Mouse (Mus musculus): Measurements from ENCODE around the gene Gm960.

The Gm960 gene

DNA sequence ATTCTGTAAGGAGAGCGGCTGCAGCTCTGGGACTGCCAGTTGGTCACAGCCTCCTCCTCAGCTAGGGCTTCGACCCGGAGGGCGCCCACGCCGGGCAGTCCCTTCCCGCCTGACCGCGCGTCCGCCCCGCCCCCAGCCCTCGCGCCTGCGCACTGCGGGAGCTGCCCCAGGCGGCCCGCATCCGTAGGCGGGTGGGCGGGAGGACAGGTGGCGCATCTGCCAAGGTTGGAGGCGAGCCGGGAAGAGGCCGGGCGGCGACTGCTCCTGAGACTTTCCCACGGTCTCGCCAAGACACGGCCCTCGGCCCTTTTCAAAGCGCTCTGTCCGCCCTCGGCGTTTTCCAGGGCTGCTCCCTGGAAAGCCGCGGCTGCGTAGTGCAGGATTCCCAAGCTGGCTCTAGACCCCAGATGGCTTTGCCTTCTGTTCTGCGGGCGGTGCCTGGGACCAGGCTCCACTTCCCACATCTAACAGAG lies at the start of gene Gm960:
Gene Gm960 (minus strand): TSS at position 464 of the 473 bp plus-strand sequence.
- peak; percentile 54 for DNase-seq (ENCODE audit: low read depth, low spot score)

DNA sequence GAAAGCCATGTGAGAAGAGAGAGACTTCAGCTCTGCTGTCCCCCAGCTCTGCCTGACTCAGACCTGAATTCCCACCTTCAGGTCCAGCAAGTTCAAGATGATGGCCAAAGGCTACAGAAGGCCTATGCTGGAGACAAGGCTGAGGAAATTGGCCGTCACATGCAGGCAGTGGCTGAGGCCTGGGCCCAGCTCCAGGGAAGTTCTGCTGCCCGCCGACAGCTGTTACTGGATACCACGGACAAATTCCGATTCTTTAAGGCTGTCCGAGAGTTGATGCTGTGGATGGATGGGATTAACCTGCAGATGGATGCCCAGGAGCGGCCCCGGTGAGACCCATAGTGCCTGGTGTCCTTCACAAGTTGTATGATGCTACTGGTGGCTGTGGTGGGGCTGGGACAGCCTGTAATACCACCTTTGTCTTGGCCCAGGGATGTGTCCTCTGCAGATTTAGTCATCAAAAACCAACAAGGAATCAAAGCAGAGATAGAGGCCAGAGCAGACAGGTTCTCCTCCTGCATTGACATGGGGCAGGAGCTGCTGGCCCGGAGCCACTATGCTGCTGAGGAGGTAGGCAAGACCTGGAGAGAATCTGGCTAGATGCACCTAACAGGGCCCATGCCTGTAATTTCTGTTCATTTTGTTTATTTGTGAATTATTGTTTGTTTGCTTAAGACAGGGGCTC lies 49.3 kb upstream of the Gm960 start:
- no peak for DNase-seq (ENCODE audit: low read depth, low spot score)

DNA sequence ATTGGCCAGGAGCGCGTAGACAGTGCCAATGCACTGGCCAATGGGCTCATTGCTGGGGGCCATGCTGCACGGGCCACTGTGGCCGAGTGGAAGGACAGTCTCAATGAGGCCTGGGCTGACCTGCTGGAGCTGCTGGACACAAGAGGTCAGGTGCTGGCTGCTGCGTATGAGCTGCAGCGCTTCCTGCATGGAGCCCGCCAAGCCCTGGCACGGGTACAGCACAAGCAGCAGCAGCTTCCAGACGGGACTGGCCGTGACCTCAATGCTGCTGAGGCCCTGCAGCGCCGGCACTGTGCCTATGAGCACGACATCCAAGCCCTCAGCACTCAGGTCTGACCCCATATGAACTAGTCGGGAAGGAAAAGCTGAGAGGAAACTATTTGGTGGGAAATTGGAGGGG lies 48.1 kb upstream of the Gm960 start:
- DNase-seq (ENCODE audit: low read depth, low spot score), result no peak

GRCm38 (mm10) chr19:4745681-4746080 lies 47.2 kb upstream of the Gm960 start:
- no peak for DNase-seq (ENCODE audit: low read depth, low spot score)

DNA sequence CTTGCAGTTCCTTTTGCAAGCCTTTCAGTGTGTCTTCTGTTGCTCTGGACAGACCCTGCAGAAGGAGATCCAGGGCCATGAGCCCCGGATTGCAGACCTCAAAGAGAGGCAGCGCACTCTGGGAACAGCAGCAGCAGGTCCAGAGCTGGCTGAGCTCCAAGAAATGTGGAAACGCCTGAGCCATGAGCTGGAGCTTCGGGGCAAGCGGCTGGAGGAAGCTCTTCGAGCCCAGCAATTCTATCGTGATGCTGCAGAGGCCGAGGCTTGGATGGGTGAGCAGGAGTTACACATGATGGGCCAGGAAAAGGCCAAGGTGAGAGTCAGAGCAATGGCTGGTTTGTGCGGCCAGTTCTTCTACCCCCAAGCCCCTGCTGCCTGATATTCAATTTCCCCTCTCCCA lies 46.6 kb upstream of the Gm960 start:
- DNase-seq (ENCODE audit: low read depth, low spot score), result no peak

- no peak for DNase-seq (ENCODE audit: low read depth, low spot score)
These were observed 45.6 kb upstream of the Gm960 start for GRCm38 (mm10) chr19:4744026-4744425.

GRCm38 (mm10) chr19:4743524-4743923 lies 45.1 kb upstream of the Gm960 start:
- DNase-seq (ENCODE audit: low read depth, low spot score), result peak; percentile 43

DNA sequence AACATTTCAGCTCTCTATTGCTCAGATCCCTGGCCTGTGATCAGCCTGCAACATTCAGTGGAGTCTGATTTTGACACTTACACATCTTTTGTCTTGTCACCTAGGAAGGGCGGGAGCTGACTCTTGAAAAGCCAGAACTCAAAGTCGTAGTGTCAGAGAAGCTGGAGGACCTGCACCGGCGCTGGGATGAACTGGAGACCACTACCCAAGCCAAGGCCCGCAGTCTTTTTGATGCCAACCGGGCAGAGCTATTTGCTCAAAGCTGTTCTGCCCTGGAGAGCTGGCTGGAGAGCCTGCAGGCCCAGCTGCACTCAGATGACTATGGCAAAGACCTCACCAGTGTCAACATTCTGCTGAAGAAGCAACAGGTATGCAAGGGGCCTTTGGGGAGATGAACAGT lies 43.8 kb upstream of the Gm960 start:
- DNase-seq (ENCODE audit: low read depth, low spot score), result no peak

GRCm38 (mm10) chr19:4741482-4741881 lies 43.0 kb upstream of the Gm960 start:
- DNase-seq (ENCODE audit: low read depth, low spot score), result no peak

DNA sequence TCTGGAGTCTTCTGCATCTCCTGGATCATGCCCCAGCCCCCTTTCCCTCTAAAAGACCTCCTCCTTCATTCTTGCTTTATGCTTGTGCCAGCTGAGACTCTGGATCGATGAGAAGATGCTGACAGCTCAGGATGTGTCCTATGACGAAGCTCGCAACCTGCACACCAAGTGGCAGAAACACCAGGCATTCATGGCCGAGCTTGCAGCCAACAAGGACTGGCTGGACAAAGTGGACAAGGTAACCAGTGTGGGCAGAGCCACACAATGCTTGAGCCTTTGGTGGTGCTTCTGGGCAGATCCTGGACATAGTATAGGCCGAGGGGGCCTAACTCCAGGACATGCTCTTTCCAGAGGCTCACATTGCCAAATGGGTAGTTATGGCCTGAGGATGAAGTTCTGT lies 41.3 kb upstream of the Gm960 start:
- DNase-seq (ENCODE audit: low read depth, low spot score), result no peak

- DNase-seq (ENCODE audit: low read depth, low spot score), result no peak
These were observed 40.6 kb upstream of the Gm960 start for GRCm38 (mm10) chr19:4739053-4739452.

GRCm38 (mm10) chr19:4737866-4738265 lies 39.4 kb upstream of the Gm960 start:
- no peak for DNase-seq (ENCODE audit: low read depth, low spot score)

GRCm38 (mm10) chr19:4733052-4733451 lies 34.6 kb upstream of the Gm960 start:
- DNase-seq (ENCODE audit: low read depth, low spot score), result no peak

DNA sequence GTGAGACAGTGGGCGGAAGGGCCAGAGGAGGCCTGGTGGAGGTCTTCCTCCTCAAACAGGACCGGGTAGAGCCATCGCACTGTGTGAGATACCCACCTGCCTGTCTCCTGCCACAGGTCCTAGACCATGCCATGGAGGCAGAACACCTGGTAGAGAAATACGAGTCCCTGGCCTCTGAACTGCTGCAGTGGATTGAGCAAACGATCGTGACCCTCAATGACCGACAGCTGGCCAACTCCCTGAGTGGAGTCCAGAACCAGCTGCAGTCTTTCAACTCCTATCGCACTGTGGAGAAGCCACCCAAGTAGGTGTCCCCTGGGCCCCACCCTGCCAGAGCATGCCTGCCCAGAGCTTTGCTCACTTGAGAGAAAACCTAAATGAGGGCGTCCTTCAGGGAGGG lies 30.7 kb upstream of the Gm960 start:
- DNase-seq (ENCODE audit: low read depth, low spot score), result no peak

DNA sequence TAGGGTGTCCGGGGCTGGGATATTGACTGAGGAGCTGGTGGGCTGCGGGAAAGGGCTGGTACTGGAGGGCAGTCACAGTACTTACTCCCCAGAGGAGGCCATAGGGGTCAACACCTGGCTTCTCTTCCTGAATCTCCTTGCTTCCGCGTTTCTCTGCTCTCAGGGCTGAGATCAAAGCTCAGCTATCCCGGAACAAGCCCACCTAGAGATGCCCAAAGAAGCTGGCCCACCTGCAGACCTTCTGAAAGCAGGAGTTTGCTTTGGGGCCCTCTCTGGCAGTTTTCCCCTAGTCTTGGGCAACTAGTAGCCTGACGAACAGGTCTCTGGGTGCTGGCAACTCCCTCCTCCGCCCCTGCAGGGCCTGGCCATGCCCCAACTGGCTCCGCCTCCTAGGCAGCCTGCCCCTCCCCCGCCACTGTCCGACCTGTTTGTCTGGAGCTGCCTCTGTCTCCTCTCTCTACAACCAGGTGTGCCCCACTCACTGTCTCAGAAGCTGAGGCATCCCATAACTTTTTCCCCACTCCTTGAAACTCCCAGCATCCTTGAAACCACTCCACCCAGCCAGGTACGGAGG lies 22.3 kb upstream of the Gm960 start:
- no peak for DNase-seq (ENCODE audit: low read depth, low spot score)

GRCm38 (mm10) chr19:4720112-4720511 lies 21.6 kb upstream of the Gm960 start:
- DNase-seq (ENCODE audit: low read depth, low spot score), result no peak

GRCm38 (mm10) chr19:4719351-4719764 lies 20.9 kb upstream of the Gm960 start:
- no peak for DNase-seq (ENCODE audit: low read depth, low spot score)

DNA sequence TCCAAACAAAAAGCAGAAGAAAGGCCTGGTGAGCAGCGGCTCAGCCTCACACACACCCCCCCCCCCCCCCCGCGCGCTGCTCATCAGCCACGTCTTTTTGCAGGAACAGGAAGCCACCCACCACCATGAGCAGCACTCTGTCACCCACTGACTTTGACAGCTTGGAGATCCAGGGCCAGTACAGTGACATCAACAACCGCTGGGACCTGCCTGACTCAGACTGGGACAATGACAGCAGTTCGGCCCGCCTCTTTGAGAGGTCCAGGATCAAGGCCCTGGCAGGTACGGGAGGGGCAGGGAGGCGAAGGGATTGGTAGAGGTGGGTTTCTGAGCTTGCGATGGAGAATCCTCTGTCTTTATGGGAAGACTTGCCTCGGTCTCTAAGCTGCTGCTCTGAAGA lies 20.2 kb upstream of the Gm960 start:
- DNase-seq (ENCODE audit: low read depth, low spot score), result peak; percentile 43

DNA sequence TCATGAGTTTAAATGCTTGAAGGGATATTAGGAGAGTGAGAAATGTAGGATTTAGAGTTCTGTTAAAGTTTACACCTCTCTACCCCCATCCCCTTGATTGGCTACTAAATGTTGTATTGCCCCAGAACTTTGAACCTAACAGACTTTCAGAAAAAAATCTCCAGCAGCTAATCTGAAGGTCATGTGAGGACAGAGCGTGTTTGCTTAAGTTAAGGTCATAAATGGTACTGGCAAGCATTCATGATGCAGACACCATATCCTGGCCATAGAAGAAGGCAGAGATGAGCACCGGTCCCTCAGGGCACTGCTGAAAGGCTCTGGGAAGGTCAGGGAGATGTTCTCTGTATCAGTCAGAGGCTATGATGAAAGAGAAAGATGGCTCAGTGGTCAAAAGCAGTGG lies 18.8 kb upstream of the Gm960 start:
- no peak for DNase-seq (ENCODE audit: low read depth, low spot score)

DNA sequence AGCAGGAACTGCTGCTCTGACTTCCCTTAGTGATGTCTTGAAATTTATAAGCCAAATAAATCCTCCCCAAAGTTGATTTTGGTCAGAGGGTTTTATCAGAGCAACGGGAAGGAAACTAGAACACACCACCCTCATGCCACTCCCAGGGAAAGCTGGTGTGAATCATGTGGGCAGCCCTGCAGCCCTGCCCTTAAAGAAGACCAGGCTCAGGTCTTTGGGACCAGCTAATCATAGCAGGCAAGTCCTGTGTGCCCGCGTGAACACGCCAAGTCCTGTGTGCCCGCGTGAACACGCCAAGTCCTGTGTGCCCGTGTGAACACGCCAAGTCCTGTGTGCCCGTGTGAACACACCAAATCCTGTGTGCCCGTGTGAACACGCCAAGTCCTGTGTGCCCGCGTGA lies 18.3 kb upstream of the Gm960 start:
- no peak for DNase-seq (ENCODE audit: low read depth, low spot score)

- no peak for DNase-seq (ENCODE audit: low read depth, low spot score)
These were observed 15.4 kb upstream of the Gm960 start for GRCm38 (mm10) chr19:4713886-4714285.

DNA sequence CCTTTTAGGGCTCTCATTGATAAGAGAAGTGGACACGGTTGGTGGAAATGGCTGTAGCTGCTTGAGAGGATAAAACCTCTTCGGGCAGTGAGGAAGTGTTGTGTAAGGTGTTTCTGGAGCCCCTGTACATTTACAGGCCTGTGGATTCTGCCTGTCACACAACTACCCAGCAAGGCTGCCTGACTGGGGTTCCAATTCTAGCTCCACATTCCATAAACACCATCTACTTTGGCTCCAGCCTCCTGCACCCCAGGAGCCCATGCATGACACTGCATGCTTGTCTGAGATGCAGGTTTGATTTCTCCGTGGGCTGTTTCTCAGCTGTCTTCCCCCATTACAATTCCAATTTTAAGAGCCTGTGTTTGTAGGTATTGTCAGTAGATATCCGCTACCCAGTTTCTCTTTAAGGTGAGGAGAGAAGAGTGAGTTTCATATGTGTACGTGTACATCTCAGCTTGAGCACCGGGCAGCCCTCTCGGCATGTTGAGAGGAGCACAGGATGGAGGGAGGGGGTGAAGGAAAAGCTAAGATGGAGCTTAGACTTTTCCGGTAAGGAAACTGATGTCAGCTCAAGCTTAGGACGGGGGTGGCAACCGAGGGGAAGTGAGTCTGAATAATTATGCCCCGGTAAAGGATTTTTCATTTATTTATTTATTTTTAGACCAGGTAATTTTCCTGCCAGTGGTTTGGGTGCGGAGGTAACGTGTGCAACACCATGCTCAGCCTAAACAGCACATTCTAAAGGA lies 14.5 kb upstream of the Gm960 start:
- no peak for DNase-seq (ENCODE audit: low read depth, low spot score)
